Mouse (Mus musculus): ENCODE data around the gene Hoxb5. TPM values are rescaled to one million over a fixed set of nuclear protein-coding genes. Genes with fewer than 3 reads are reported as not detected.

The Hoxb5 gene
- total RNA-seq, 1 experiment from 2014 or later = 17.1 TPM

DNA sequence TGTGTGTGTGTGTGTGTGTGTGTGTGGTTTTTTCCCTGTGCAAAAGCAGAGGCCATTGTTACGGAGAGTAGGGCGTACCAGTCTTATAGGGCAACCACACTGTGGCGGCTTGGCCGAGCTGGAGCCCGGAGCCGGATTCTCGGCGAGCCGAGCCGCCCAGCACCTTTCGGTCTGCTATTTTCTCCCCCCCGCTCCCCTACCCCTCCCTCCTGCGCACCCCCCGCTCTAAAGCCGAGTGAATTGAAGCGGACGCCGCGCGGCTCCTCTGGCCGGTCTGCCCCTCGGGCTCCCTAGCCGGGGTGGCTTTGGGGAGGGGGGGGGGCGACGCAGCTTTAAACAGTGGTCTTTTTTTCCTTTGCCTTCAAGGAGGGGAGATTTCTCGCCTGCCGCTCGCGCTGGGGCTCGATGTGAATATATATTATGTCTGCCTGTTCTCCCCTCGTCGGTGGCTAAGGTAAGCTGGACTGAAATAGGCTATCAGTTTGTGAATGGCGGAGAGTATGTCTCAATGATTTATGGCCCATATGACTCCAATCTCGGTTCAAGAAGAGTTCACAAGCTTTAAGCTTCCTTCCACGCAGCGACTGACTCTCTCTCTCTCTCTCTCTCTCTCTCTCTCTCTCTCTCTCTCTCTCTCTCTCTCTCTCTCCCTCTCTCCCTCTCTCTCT lies 37.7 kb downstream of the Hoxb5 start:
- DNase-seq = peak; percentile 71

DNA sequence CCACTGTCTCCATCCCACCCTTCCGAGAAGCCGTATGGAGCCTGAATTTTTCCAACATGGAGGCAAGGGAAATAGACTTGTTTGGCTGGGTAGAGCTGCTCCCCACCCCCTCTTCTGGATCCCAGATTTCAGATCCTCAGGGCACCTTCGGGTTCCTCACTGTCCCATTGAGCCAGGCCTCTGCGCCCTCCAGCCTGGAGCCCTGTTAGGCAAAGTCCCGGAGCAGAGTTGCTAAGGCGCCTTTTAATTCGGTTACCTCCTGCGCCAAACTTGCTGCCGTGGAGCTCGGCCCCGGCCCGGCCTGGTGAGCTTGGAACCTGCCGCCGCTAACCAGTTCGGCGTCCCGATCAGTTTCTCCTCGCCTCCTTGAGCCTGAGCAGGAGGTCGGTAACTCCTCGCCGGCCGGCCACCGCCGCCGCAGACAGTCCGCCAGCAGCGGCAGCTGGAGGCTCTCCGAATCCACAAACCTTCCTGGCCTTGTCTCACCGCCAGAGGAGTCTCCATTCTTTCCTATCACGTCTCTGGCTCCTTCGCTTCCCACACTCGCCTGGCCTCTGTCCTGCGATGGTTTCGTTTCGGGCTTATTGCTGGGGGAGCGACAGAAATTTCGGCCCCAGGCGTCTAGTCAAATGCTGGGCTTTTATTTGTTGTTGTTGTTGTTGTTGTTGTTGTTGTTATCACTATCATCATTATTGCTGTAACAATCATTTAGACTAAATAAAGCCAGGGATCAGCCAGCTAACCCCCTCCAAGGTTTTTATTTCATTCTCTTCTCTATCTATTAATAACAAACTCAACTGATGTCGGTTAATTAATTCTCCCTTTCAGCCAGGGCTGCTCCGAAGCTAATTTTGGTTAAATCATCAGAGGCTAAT lies 38.8 kb downstream of the Hoxb5 start:
- peak; percentile 69 for DNase-seq

DNA sequence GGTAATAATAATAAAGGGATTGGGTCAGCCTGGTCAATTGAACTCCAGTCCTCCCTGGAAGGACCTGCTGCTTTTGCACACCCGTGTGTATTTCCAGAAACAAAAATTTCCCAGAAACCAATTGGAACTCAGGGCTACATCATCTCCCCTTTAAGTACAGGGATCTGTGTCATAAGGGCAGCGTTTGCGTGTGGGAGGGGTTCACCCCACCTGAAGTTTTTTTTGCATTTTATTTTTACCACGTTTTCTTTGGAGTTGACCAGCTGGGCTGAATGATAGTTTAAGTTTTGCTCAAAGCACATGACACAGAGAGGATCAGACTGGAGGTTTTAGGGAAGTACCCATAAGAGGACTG lies 39.4 kb downstream of the Hoxb5 start:
- no peak for DNase-seq

DNA sequence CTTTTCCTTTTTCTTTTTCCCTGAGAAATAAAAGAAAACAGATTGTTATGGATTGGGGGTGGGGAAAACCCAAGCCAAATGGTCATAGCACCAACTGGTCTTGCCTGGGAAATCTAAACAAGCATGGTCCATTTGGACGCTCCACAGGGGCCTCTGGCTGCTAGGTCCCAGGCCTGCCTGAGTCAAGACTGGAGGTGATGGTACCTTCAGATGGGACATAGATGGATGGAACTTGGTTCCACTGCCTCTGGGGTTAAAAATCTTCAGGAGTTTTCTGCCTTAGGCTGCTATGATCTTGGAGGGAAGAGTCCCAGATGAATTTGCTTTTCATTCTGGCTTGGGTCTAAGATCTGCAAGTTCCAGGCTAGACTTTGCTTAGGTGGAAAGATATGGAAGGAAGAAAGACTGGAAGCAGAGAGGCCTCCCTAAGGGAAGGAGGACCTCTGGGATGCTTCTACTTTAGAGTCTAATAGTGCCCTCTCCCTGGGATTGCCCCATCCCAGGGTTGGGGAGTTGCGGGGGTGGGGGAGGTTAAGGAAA lies 40.1 kb downstream of the Hoxb5 start:
- peak; percentile 15 for DNase-seq

DNA sequence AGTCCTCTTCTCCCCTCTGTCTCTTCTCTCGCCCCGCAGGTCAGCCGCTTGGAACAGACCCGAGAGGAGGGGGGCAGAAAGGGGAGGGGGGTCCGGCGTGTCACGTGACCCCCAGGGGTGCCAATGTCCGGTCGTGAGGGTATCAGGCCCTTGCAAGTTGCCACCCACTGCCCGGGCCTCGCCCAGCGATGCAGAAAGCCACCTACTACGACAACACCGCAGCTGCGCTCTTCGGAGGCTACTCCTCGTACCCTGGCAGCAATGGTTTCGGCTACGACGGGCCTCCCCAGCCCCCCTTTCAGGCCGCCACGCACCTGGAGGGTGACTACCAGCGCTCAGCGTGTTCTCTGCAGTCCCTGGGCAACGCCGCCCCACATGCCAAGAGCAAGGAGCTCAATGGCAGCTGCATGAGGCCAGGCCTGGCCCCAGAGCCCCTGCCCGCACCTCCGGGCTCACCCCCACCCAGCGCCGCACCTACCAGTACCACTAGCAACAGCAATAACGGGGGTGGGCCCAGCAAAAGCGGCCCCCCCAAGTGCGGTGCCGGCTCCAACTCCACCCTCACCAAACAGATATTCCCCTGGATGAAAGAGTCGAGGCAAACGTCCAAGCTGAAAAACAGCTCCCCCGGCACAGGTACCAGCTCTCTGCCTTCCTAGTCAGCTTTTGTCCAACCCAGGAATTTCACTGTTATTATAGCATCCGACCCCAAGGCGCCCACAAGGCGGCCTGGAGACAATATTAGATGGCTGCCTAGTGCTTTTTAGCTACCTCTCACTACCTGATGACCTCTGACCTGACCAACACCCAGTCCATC lies 41.1 kb downstream of the Hoxb5 start:
- DNase-seq = peak; percentile 43

DNA sequence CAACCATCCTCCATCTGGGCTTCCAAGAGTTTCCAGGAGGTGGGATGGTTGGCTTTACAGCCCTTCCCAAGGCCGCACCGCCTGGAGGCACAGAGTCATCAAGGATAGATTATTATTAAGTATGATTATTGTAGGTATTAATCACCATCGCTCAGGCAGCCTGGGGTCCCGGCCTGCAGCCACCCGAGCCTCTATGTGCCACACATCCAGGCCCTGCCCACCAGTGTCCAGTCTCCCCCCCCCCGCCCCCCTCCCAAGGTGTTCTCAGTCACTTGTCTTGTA lies 41.7 kb downstream of the Hoxb5 start:
- DNase-seq = peak; percentile 37

DNA sequence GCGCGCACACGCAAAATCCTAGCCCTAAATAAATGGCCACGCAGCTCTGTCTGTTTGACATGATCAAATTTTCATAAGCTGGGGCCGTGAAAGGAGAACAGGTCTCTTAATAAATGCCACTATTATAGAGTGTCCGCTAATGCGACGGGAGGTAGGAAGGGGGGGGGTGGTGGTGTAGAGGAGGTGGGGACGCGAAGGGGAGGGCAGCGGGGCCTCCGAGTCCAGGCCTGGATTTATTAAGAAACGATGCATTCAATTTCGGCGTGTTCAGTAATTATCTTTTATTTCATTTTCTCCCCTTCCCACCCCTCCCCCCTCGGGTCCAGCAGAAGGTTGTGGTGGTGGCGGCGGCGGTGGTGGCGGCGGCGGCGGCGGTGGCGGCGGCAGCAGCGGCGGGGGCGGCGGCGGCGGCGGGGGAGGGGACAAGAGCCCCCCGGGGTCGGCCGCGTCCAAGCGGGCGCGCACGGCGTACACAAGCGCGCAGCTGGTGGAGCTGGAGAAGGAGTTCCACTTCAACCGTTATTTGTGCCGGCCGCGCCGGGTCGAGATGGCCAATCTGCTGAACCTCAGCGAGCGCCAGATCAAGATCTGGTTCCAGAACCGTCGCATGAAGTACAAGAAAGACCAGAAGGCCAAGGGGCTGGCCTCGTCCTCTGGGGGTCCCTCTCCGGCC lies 42.2 kb downstream of the Hoxb5 start:
- peak; percentile 61 for DNase-seq

DNA sequence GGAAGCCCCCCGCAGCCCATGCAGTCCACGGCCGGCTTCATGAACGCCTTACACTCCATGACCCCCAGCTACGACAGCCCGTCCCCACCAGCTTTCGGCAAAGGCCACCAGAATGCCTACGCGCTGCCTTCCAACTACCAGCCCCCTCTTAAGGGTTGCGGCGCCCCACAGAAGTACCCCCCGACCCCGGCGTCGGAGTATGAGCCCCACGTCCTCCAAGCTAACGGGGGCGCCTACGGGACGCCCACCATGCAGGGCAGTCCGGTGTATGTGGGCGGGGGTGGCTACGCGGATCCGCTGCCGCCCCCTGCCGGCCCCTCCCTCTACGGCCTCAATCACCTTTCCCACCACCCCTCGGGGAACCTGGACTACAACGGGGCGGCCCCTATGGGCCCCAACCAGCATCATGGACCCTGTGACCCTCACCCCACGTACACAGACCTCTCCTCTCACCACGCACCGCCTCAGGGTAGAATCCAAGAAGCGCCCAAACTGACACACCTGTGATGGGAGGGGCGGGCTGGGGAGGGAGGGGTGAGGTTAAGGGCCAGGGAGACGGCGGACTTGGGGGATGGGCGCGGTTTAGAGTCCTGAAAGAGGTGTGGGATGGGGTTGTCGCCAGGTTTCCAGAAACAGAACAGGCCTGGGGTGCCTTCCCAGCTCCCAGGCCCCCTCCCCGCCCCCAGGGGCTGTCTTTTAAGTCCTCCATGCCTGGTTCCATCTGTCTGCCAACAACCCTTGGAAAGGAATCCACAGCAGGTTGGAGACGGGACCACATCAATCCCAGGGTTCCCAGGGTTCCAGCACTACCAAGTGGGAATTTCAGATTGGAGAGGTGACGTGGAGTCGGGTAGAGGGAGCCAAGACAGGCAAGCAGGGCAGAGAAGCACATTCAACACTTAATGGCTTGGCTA lies 43.0 kb downstream of the Hoxb5 start:
- peak; percentile 48 for DNase-seq

DNA sequence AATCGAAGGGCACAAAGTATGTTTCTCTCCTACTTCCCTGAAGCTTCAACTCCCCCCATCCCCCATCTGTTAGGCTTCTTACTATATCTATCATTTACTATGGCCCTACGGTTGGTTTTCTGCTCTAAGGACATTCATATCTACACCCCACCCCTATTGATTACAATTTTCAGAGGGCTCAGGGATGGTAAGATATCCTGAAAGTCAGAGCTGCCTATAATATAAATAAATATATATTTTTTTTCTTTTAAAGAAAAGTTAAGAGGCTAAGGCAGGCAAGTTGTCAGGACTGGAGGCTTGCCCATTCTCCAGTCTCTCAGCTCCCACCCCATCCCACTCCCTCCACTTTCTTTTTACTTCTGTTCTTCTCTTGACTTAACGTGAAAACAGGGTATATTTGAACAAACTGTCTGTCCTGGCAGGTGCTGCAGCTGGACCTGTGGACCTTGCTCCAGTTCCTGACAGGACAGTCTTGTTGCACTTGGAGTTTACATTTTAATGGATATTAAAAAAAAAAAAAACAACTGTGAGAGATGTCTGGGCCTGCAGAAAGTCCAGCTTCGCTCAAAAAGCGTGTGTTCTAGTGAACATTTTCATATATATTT lies 43.9 kb downstream of the Hoxb5 start:
- DNase-seq = no peak

DNA sequence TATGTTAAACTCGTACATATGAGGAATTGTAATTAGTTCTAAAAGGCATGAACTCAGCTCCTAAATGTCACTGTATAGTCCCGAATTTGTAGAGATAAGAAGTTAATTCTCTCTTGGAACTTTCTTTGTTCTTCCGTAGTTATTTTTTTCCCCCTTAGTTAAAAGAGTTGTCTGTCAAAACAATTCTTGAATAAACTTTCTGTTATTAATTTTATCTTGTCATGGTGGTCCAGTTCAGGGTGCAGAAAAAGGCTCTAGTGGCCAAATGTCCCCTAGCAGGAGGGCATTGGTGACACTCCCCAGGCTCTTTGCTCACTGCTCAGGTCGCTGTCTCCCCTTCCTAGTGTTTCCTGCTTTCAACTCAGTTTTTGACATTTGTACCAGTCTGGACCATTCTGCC lies 44.6 kb downstream of the Hoxb5 start:
- DNase-seq = no peak

DNA sequence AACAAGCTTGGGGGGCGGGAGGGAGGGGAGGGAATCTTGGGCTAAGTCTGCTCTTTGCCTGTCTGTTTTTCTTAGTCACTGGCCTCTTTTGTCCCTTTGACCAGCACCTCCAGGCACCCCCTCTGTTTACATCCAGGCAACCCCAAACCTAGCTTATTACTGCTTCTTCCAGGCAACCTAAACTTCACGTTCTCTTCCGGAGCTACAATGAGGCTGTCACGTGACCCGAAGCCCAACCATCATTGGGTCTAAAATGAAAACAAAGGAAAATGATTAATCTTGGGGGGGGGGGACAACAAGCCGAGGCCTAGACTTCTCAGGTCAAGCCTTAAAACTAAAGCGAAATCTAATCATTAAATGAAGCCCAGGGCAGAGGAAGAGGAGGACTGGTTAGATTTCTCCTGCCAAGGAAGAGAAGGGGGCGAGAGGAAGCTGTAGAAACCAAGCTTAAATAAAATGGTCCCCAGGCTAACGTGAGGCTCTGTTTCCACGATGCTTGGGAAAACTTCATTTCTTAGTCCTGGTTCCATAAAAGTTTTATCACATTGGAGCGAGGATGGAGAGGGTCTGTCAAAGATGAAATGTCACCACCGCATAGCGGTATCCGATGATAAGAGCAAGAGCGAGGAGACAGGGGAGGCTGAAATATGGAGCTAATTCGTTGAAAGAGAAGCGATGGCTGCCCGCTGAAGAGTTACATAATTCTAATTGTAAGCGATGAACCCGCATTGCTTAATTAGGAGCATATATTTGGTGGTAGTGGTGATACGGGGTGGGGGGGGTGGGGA lies 45.2 kb downstream of the Hoxb5 start:
- DNase-seq = peak; percentile 77

DNA sequence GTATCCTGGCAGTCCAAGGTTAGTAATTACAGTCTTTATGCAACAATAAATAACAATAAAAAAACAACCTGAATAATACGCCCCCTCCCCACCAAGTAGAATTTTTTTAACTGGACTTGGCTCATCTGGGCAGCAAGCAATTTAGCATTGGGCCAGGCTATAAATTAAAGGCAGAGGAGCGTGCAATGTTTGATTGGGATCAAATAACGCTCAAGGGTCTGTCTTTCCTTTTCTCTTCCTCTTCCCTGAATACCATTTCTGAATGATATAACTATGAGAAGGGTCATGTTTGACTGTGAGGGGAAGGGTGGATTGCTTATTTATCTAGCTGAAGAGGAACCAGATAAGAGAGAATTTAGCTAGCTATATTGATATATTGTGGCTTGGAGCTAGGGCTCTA lies 45.9 kb downstream of the Hoxb5 start:
- DNase-seq = no peak

DNA sequence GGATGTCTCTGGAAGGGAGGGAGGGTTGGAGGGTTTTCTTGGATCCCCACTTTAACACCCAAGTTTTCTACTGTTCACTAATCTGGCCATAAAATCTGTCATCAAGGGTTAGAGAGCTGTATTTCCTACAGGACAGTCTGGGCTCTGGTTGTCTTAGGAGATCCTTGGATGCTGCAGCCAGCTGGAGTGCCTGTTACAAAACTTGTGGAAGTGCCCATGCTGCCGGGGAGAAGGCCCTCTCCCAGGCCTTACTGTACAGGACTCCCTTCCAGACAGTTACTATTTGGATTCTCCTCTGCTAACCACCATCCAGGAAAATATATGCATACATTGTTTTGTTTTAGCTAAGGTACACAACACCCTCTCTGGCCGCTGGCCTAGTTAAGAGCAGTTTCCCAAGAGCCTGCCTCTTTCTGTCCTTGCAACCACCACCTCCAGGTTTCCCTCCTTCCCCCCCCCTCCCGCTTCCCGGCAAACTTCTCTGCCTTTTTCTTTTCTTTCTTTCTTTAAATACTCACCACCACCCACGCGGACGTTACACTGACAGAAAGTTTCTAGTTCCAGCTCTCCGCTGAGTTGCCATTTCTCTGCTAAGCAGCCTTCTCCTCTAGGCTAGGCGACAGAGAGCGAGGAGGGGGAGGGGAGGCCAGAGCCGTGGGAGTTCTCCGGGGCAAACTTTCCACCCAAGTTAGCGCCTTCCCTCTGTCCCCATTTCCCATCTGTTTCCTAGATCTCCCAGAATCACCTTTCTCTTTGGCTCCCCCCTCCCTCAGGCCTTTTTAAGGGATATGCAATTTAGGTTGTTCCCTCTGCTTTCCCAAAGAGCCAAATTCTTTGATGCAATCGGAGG lies 46.6 kb downstream of the Hoxb5 start:
- DNase-seq = peak; percentile 73

DNA sequence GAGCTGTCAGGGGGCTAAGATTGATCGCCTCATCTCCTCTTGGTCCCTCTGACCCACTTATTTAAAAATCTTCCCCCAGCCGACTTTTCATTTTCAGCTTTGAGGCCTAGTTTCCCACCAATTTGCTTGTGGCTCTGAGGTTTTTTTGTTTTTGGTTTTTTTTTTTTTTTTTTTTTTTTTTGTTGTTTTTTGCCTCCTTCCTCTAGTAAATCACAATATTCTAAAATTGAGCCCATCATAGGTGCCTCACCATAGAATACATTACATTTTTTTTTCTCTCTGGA lies 47.1 kb downstream of the Hoxb5 start, which contains the start of gene Hoxb2:
Gene Hoxb2, plus strand, starts transcription at position 185 of the 284 bp plus-strand sequence.
- no peak for DNase-seq

DNA sequence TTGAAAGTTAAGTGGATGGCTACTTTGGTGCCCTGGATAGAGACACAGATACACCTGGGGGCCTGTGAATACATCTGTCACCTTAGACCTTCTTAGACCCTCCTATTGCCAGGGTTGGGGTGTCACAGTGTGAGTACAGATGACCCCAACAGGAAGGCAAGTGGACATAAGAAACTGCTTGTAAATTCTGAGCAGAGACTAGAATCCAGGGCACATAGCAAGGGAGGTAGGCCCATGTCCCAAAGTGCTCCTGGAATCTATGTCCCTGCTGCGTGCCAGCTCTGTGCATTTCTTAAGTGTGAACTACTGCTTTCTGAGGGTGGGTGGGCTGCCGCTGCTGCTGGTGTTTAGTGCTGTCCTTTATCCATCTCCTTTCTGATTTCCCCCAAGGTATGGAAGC lies 47.7 kb downstream of the Hoxb5 start:
- DNase-seq = no peak

DNA sequence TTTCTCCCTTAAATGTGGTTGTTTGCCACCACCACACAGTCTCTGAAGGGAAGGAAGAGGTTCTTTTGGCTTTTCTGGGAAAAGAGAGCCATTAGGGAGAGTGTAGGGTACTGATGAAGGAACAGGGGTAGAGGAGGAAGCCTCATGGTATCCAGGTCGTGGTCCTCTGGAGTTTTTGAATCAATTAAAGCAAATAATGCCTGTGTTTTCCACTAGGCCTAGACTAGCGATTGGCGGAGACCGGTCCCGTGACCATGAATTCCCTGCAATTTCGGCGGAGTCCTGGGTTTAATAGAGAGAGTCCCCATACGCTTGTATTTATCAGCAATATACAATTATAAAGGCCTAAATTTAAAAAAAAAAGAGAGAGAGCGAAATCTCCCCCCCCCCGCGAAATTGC lies 48.2 kb downstream of the Hoxb5 start:
- DNase-seq = peak; percentile 76

DNA sequence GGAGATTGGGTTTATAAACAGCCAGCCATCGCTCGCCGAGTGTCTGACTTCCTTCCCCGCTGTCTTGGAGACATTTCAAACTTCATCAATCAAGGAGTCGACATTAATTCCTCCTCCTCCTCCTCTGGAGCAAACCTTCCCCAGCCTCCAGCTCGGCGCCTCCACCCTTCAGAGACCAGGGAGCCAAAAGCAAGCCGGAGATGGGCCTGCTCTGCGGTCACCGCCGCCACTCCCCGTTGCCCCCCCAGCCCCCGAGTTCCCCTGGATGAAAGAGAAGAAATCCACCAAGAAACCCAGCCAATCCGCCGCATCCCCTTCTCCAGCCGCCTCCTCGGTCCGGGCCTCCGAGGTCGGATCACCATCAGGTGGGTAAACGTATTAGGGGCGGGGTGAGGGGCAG lies 48.7 kb downstream of the Hoxb5 start:
- peak; percentile 80 for DNase-seq

DNA sequence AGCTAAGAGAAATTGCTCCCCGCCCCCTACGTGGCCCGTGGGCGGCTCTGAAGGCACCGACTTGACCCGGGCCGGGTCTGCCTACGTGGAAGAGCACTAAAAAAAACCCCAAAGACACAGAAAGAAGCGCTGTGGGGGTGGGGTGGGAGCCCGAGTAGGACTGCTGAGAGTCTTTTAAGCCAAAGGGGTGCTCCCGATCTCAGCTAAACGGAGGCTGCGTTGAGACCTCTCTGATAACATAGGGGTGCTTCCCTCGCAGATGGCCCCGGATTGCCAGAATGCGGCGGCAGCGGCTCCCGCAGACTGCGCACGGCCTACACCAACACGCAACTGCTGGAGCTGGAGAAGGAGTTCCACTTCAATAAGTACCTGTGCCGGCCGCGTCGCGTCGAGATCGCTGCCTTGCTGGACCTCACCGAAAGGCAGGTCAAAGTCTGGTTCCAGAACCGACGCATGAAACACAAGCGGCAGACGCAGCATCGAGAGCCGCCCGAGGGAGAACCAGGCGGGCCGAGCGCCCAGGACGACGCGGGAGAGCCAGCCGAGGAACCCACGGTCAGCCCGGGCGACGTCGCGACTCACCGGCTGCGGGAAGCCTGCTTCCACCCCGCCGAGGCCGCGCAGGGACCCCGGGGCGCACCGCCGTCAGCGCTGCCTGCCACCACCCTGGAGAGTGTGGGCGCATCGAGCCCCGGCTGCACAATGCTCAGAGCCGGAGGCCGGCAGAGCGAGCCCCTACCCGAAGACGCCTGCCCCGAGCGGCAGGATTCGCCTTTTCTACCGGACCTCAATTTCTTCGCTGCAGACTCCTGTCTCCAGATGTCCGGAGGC lies 49.8 kb downstream of the Hoxb5 start:
- peak; percentile 69 for DNase-seq

All from adrenal gland, postnatal 14 days (tissue).